Mouse (Mus musculus) 3T3-L1 (cell line): ENCODE results near the gene Ager.

Experiments
- DNase-seq: peaks from one replicate; pipeline ENCODE4 v3.0.0-alpha.2; 2015; ENCODE audit warnings: low read depth, low spot score

The Ager gene

GRCm38 (mm10) chr17:34597566-34598095 is at the start of gene Ager:
Ager (plus strand) TSS chr17:34597862.
- DNase-seq = no peak

DNA sequence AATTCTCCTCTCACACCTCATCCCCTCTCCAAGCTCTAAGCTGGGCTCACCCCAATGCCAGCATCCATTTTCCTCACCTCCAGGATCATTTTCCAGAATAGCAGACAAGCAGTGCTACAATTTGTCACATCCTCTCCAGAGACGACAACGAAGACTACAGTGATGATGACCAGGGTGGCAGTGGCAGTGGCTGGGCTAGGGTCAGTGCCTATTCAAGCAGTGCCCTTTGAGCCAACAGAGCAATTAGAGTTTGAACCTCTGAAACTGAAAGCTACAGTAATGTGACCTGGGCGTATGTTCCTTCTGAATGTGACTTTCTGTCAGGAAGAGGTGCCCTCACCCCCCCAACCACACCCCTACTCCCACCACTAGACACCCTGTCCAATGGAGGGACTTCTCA is 48.5 kb upstream of the Ager start:
- no peak for DNase-seq

DNA sequence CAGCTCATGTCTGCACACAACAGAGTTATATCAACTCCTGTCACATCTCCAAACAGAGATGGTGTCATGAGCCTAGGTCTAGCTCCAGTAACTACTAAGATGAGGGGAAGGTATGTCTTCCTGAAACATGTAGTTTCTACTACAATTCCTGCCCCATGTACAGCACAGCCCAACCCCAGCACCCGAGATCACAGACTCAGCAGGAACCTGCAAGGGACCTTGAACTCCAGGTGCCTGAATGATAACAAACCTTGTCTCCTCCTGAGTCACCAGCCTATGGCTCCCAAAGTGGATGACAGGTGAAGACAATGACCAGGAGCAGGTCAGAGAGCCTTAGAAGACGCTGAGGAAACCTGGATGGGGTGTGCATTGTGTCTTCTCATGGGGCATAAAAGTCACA is 47.8 kb upstream of the Ager start:
- DNase-seq = no peak

- DNase-seq = peak; percentile 78
Observed at GRCm38 (mm10) chr17:34555483-34555882, 42.2 kb upstream of the Ager start.

- DNase-seq = no peak
Observed at GRCm38 (mm10) chr17:34556406-34556805, 41.3 kb upstream of the Ager start.

DNA sequence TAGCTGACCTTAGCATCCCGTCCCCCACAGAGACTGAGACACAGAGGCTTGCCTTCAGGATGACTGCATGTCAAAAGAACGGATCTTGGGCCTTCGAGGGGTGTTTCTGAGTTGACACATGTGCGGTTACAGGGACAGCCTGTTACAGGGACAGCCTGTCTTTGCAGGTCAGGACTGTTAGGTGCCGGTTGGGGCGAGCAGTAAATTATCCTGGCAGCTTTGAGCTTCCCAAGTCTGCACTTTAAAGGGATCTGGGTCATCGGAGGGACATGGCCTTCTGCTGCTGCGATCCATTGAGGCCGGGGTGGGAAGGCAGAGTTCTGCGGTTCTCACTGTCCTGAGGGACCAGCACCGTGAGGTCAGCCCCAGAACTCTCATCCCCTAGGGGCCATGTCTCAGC is 40.3 kb upstream of the Ager start:
- no peak for DNase-seq

GRCm38 (mm10) chr17:34559116-34559515 is 38.5 kb upstream of the Ager start:
- DNase-seq = no peak

DNA sequence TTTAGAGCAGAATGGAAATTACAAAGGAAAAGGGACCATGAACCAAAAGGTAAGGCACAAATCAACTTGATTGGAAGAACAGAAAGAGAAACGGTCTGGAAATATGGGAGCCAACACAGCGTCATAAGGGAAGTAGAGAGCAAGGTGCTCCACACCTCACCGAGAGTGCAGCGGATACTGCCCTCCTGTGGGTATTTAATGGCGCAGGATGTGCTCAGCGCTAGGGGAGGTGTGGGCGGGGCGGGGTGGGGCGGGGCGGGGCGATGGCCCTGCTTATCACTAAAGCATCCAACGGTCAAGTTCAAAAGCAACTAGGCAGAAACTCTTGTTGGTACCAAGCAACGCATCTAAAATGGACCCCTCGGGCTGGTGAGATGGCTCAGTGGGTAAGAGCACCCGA is 37.8 kb upstream of the Ager start:
- no peak for DNase-seq

DNA sequence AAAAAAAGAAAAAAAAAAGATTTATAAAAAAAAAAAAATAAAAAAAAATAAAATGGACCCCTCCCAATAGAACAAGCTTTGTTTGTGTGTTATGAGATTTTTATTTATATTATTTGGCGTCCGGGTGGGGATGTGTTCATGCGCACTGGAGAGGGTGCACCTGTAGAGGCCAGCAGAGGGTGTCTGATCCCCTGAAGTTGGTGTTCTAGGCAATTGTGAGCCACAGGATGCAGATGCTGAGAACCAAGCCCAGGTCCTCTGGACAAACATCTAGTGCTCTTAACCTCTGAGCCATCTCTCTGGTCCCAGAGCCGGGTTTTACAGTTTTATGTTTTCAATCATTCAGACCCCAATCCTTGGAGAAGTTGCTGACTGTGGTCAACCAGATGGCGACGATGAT is 37.2 kb upstream of the Ager start:
- no peak for DNase-seq

GRCm38 (mm10) chr17:34561200-34561599 is 36.5 kb upstream of the Ager start:
- no peak for DNase-seq

- no peak for DNase-seq
Observed at GRCm38 (mm10) chr17:34562595-34562994, 35.1 kb upstream of the Ager start.

DNA sequence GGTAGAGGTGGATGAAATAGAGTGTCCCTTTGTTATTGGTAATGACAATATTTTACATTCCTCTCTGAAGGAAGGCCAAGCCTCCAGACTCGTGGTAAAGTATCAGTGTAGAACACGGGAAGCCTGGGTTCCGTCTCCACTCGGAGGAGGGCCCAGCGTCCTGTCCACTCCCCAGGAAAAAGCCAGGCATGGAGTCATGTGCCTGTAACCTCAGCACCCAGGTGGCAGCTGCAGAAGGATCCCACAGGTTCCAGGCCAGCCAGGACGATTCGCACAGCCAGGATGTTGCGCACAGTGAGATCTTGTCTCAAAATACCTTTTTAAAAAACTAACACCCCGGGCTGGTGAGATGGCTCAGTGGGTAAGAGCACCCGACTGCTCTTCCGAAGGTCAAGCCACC is 34.3 kb upstream of the Ager start:
- DNase-seq = no peak

DNA sequence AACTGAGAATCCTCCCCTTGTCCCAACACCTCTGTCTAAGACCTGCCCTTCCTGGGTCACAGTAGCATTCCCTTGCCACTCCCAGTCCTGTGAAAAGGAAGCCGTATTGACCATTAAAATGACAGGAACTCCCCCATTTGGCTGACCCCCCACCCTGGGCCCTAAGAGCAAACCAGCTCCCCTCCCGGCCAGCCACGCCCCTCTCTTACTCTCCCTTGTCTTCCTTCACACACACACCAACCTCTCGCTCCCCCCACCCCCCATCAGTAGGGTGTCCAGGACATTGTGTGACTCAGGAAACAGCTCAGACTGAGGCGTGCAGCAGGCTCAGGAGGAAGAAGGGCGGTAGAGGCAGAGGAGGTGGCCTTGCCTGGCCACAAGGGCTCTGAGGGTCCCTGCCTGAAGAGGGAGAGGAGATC is 33.6 kb upstream of the Ager start, which contains the start of gene Notch4:
Notch4 (plus strand) TSS at position 266 of the 419 bp plus-strand sequence.
- DNase-seq = peak; percentile 20

GRCm38 (mm10) chr17:34564796-34565195 is 32.9 kb upstream of the Ager start:
- no peak for DNase-seq

DNA sequence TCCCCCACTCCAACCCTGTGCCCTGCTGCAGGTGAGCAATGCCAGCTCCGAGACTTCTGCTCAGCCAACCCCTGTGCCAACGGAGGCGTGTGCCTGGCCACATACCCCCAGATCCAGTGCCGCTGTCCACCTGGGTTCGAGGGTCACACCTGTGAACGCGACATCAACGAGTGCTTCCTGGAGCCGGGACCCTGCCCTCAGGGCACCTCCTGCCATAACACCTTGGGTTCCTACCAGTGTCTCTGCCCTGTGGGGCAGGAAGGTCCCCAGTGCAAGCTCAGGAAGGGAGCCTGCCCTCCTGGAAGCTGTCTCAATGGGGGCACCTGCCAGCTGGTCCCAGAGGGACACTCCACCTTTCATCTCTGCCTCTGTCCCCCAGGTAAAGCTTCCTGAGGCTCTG is 30.4 kb upstream of the Ager start:
- no peak for DNase-seq

- no peak for DNase-seq
Observed at GRCm38 (mm10) chr17:34568421-34568820, 29.2 kb upstream of the Ager start.

- DNase-seq = no peak
Observed at GRCm38 (mm10) chr17:34569919-34570318, 27.7 kb upstream of the Ager start.

GRCm38 (mm10) chr17:34571875-34572274 is 25.8 kb upstream of the Ager start:
- DNase-seq = no peak

DNA sequence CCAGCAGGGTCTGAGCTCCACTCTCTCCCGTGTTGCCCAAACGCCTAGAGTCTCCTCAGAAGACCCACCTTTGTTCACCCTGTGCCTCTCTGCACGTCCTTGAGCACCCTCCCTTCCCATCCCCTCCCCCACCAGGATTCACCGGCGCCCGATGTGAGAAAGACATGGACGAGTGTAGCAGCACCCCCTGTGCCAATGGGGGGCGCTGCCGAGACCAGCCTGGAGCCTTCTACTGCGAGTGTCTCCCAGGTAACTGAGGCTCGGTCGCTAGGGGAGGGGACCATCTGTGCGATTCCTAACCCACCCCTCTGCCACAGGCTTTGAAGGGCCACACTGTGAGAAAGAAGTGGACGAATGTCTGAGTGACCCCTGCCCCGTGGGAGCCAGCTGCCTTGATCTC is 25.3 kb upstream of the Ager start:
- no peak for DNase-seq

DNA sequence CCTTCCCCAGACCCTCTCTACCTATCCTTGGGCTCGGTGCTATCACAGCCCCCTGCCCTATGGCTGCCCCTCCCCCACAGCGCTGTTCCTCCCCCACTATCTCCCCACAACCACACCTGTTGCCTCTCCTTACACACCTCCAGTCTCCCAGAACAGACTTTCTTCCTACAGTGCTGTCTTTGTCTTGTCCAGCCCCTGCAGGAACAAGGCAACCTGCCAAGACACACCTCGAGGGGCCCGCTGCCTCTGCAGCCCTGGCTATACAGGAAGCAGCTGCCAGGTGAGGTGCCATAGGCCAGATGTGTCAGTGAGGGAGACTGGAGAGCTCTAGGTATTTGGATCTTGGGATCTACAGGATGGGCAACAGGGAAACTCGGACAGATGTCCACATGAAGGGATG is 21.1 kb upstream of the Ager start:
- no peak for DNase-seq

- DNase-seq = no peak
Observed at GRCm38 (mm10) chr17:34578070-34578469, 19.6 kb upstream of the Ager start.

DNA sequence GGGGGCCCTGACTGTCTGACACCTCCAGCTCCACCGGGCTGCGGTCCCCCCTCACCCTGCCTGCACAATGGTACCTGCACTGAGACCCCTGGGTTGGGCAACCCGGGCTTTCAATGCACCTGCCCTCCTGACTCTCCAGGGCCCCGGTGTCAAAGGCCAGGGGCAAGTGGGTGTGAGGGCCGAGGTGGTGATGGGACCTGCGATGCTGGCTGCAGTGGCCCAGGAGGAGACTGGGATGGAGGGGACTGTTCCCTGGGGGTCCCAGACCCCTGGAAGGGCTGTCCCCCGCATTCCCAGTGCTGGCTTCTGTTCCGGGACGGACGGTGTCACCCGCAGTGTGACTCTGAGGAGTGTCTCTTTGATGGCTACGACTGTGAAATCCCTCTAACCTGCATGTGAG is 15.1 kb upstream of the Ager start:
- DNase-seq = no peak

GRCm38 (mm10) chr17:34583397-34583796 is 14.3 kb upstream of the Ager start:
- no peak for DNase-seq

GRCm38 (mm10) chr17:34583819-34584218 is 13.8 kb upstream of the Ager start:
- no peak for DNase-seq
